Mouse (Mus musculus) heart, postnatal 0 days (tissue): ENCODE measurements around the gene Acod1.

ENCODE experiments used
- CTCF ChIP-seq: IDR thresholded peaks from 2 replicates; pipeline ENCODE4 v1.5.1; 2016; ENCODE audit warnings: antibody characterized with exemption, control low read depth, low read depth
- EP300 ChIP-seq: IDR thresholded peaks from 2 replicates; pipeline ENCODE4 v1.6.1; 2016; ENCODE audit warnings: antibody characterized with exemption, low read depth

- TF ChIP-seq CTCF (no peak), EP300 (no peak)
Observed at GRCm38 (mm10) chr14:103093236-103093635, 46.5 kb downstream of the Acod1 start.
